Mouse (Mus musculus) embryonic facial prominence, embryonic 15.5 days (tissue): Measurements from ENCODE around the gene Cnih3. TPM values are rescaled to one million over a fixed set of nuclear protein-coding genes. Genes with fewer than 3 reads are reported as not detected.
A peak's percentile ranks its signal among the peaks of the same experiment; 100 is the strongest.

ENCODE experiments used
- ATAC-seq: fragments of 200-750 bp; cut with Nextera tagmentation; 2 replicates; pipeline ENCODE4 v1.8.0; 2017; ENCODE audit warnings: low read depth, moderate TSS enrichment; ENCODE audit not compliant: insufficient number of reproducible peaks, low FRiP score, low TSS enrichment
- H3K27ac ChIP-seq: fragments of 300-500 bp; sonication (generic); replicated peaks from 2 replicates; pipeline ENCODE4 v1.5.1; 2015; ENCODE audit warnings: mild to moderate bottlenecking, inconsistent platforms
- H3K27me3 ChIP-seq: fragments of 300-500 bp; sonication (generic); 2 replicates; pipeline ENCODE4 v1.6.1; 2015; ENCODE audit warnings: inconsistent platforms
- H3K36me3 ChIP-seq: fragments of 300-500 bp; sonication (generic); 2 replicates; pipeline ENCODE4 v1.6.1; 2015; ENCODE audit warnings: mild to moderate bottlenecking, inconsistent platforms
- H3K4me1 ChIP-seq: fragments of 300-500 bp; sonication (generic); 2 replicates; pipeline ENCODE4 v1.6.1; 2015; ENCODE audit warnings: inconsistent platforms
- H3K4me2 ChIP-seq: fragments of 300-500 bp; sonication (generic); replicated peaks from 2 replicates; pipeline ENCODE4 v1.6.1; 2015; ENCODE audit warnings: mild to moderate bottlenecking, inconsistent platforms
- H3K4me3 ChIP-seq: fragments of 300-500 bp; sonication (generic); replicated peaks from 2 replicates; pipeline ENCODE4 v1.5.1; 2015; ENCODE audit warnings: mild to moderate bottlenecking, inconsistent platforms
- H3K9ac ChIP-seq: fragments of 300-500 bp; sonication (generic); 2 replicates; pipeline ENCODE4 v1.6.1; 2015; ENCODE audit warnings: inconsistent platforms
- H3K9me3 ChIP-seq: fragments of 300-500 bp; sonication (generic); replicated peaks from 2 replicates; pipeline ENCODE4 v1.6.1; 2016; ENCODE audit warnings: inconsistent platforms
- WGBS: fragments of 180-500 bp; shearing (Covaris S2); methylation state at CpG from one replicate; pipeline ENCODE4 v1.1.7; 2015; 5-methylcytosine and 5-hydroxymethylcytosine counted together
- polyA plus RNA-seq: library from polyadenylated mRNA; unstranded; fragments of >200 nt; fragmentation: Nextera tagmentation; extraction: Ambion mirVana; gene quantifications from 2 replicates; pipeline ENCODE4 v1.2.1, GENCODE M21; 2015

Gene Cnih3
- 1.8 and 2.3 TPM in 2 replicates for polyA plus RNA-seq

GRCm38 (mm10) chr1:181352367-181353199 lies at the start of gene Cnih3:
Gene Cnih3 (plus strand): TSS chr1:181352628.
- no peak within 1 kb of the TSS for H3K27ac ChIP-seq
- H3K27me3 ChIP-seq = peaks cover 55% of the 10 kb centered on the region
- no peaks in the 10 kb centered on the region for H3K36me3 ChIP-seq
- peaks cover 16% of the 10 kb centered on the region for H3K4me1 ChIP-seq
- H3K9ac ChIP-seq = peak within 1 kb of the TSS; percentile 18
- peak within 1 kb of the TSS; percentile 90 for H3K4me2 ChIP-seq
- under 1% methylated on average over 76 of the region's 78 CpGs for WGBS
- peak within 1 kb of the TSS; percentile 45 for H3K4me3 ChIP-seq
- H3K9me3 ChIP-seq = no peaks in the 10 kb centered on the region
- peak; percentile 63 for ATAC-seq

GRCm38 (mm10) chr1:181307981-181308380 lies 44.4 kb upstream of the Cnih3 start:
- no peak overlapping the region for H3K4me2 ChIP-seq
- WGBS = 69% methylated on average over 3 of the region's 3 CpGs

GRCm38 (mm10) chr1:181310712-181311111 lies 41.7 kb upstream of the Cnih3 start:
- Histone ChIP-seq H3K9ac (no peak overlapping the region), H3K4me1 (no peaks in the 10 kb centered on the region), H3K27ac (no peak overlapping the region), H3K9me3 (no peaks in the 10 kb centered on the region), H3K27me3 (no peaks in the 10 kb centered on the region), H3K4me3 (no peak overlapping the region), H3K36me3 (no peaks in the 10 kb centered on the region), H3K4me2 (no peak overlapping the region)
- 90% methylated on average over 5 of the region's 5 CpGs for WGBS
- ATAC-seq = no peak

More at GRCm38 (mm10) chr1:181307981-181308380, 44.4 kb upstream of the Cnih3 start:
- H3K27ac ChIP-seq = no peak overlapping the region
- no peaks in the 10 kb centered on the region for H3K36me3 ChIP-seq
- no peaks in the 10 kb centered on the region for H3K4me1 ChIP-seq
- no peak overlapping the region for H3K4me3 ChIP-seq
- H3K9ac ChIP-seq = no peak overlapping the region
- H3K9me3 ChIP-seq = no peaks in the 10 kb centered on the region
- no peaks in the 10 kb centered on the region for H3K27me3 ChIP-seq
- no peak for ATAC-seq

GRCm38 (mm10) chr1:181312115-181313045 lies 40.0 kb upstream of the Cnih3 start:
- ATAC-seq = no peak
- H3K4me2 ChIP-seq = no peak overlapping the region
- H3K4me3 ChIP-seq = no peak overlapping the region
- no peak overlapping the region for H3K9ac ChIP-seq
- H3K27ac ChIP-seq = no peak overlapping the region
- no peaks in the 10 kb centered on the region for H3K36me3 ChIP-seq
- no peaks in the 10 kb centered on the region for H3K4me1 ChIP-seq
- WGBS = 91% methylated on average over 15 of the region's 15 CpGs
- no peaks in the 10 kb centered on the region for H3K9me3 ChIP-seq
- H3K27me3 ChIP-seq = no peaks in the 10 kb centered on the region

- Histone ChIP-seq H3K27ac (no peak overlapping the region), H3K36me3 (no peaks in the 10 kb centered on the region), H3K27me3 (no peaks in the 10 kb centered on the region), H3K4me3 (no peak overlapping the region), H3K4me1 (no peaks in the 10 kb centered on the region), H3K9ac (no peak overlapping the region), H3K9me3 (no peaks in the 10 kb centered on the region), H3K4me2 (no peak overlapping the region)
- no peak for ATAC-seq
- 67% methylated on average over 8 of the region's 8 CpGs for WGBS
Observed at GRCm38 (mm10) chr1:181313046-181313415, 39.4 kb upstream of the Cnih3 start.

GRCm38 (mm10) chr1:181314301-181314700 lies 38.1 kb upstream of the Cnih3 start:
- no peaks in the 10 kb centered on the region for H3K27me3 ChIP-seq
- H3K4me2 ChIP-seq = no peak overlapping the region
- no peaks in the 10 kb centered on the region for H3K36me3 ChIP-seq
- no peak overlapping the region for H3K4me3 ChIP-seq
- no peak overlapping the region for H3K27ac ChIP-seq
- ATAC-seq = peak; percentile 54; the same call in 1 of the 2 replicates
- WGBS = 55% methylated on average over 10 of the region's 10 CpGs
- no peaks in the 10 kb centered on the region for H3K4me1 ChIP-seq
- no peaks in the 10 kb centered on the region for H3K9me3 ChIP-seq
- H3K9ac ChIP-seq = no peak overlapping the region

GRCm38 (mm10) chr1:181315350-181315749 lies 37.1 kb upstream of the Cnih3 start:
- Histone ChIP-seq H3K9ac (no peak overlapping the region), H3K27ac (no peak overlapping the region), H3K4me3 (no peak overlapping the region), H3K27me3 (no peaks in the 10 kb centered on the region), H3K36me3 (no peaks in the 10 kb centered on the region), H3K4me2 (no peak overlapping the region), H3K9me3 (no peaks in the 10 kb centered on the region), H3K4me1 (no peaks in the 10 kb centered on the region)
- ATAC-seq = no peak
- 68% methylated on average over 3 of the region's 3 CpGs for WGBS

- Histone ChIP-seq H3K36me3 (no peaks in the 10 kb centered on the region), H3K4me2 (no peak overlapping the region), H3K27ac (no peak overlapping the region), H3K27me3 (no peaks in the 10 kb centered on the region), H3K9me3 (no peaks in the 10 kb centered on the region), H3K4me1 (no peaks in the 10 kb centered on the region), H3K9ac (no peak overlapping the region), H3K4me3 (no peak overlapping the region)
- no peak for ATAC-seq
- 86% methylated on average over 5 of the region's 5 CpGs for WGBS
Observed at GRCm38 (mm10) chr1:181316571-181316970, 35.9 kb upstream of the Cnih3 start.

- Histone ChIP-seq H3K4me1 (no peaks in the 10 kb centered on the region), H3K27me3 (no peaks in the 10 kb centered on the region), H3K36me3 (no peaks in the 10 kb centered on the region), H3K9ac (no peak overlapping the region), H3K4me2 (no peak overlapping the region), H3K4me3 (no peak overlapping the region), H3K9me3 (no peaks in the 10 kb centered on the region), H3K27ac (no peak overlapping the region)
- ATAC-seq = no peak
- 71% methylated on average over 6 of the region's 6 CpGs for WGBS
Observed at GRCm38 (mm10) chr1:181319466-181319865, 33.0 kb upstream of the Cnih3 start.

GRCm38 (mm10) chr1:181321149-181321548 lies 31.3 kb upstream of the Cnih3 start:
- Histone ChIP-seq H3K27ac (no peak overlapping the region), H3K9ac (no peak overlapping the region), H3K4me2 (no peak overlapping the region), H3K36me3 (no peaks in the 10 kb centered on the region), H3K27me3 (no peaks in the 10 kb centered on the region), H3K4me3 (no peak overlapping the region), H3K9me3 (no peaks in the 10 kb centered on the region), H3K4me1 (no peaks in the 10 kb centered on the region)
- no peak for ATAC-seq
- 90% methylated on average over 5 of the region's 5 CpGs for WGBS

- H3K9me3 ChIP-seq = no peaks in the 10 kb centered on the region
- ATAC-seq = no peak
- no peaks in the 10 kb centered on the region for H3K4me1 ChIP-seq
- 87% methylated on average over 3 of the region's 3 CpGs for WGBS
- no peaks in the 10 kb centered on the region for H3K36me3 ChIP-seq
- no peak overlapping the region for H3K4me3 ChIP-seq
- H3K9ac ChIP-seq = no peak overlapping the region
- no peak overlapping the region for H3K27ac ChIP-seq
- no peak overlapping the region for H3K4me2 ChIP-seq
- no peaks in the 10 kb centered on the region for H3K27me3 ChIP-seq
Observed at GRCm38 (mm10) chr1:181323134-181323533, 29.3 kb upstream of the Cnih3 start.
